Mouse (Mus musculus) lung, adult 2 months (tissue): Measurements from ENCODE around the gene Peli1.

ENCODE experiments used
- CTCF ChIP-seq: fragments of 200-500 bp; IDR thresholded peaks from 2 replicates; pipeline ENCODE4 v1.5.1; 2011; ENCODE audit warnings: mild to moderate bottlenecking, low read length, control low read depth; ENCODE audit not compliant: insufficient read depth
- POLR2A ChIP-seq: fragments of 200-500 bp; IDR thresholded peaks from 2 replicates; pipeline ENCODE4 v1.6.1; 2011; ENCODE audit warnings: low read depth, mild to moderate bottlenecking, control low read depth, low read length, borderline replicate concordance; ENCODE audit errors: extremely low read depth

GRCm38 (mm10) chr11:21181616-21182015 is 90.5 kb downstream of the Peli1 start:
- no peak for TF ChIP-seq POLR2A
- TF ChIP-seq CTCF = no peak
